Mouse (Mus musculus) myocyte (in vitro differentiated cells): ENCODE measurements around the gene Mlf1. TPM values are rescaled to one million over a fixed set of nuclear protein-coding genes. Genes with fewer than 3 reads are reported as not detected.

Experiments used
- H3K27me3 ChIP-seq: one replicate; pipeline ENCODE4 v1.6.1; 2011; ENCODE audit not compliant: control insufficient read depth, insufficient read depth, insufficient read length
- H3K36me3 ChIP-seq: one replicate; pipeline ENCODE4 v1.6.1; 2011; ENCODE audit not compliant: control insufficient read depth, insufficient read depth
- H3K4me2 ChIP-seq: one replicate; pipeline ENCODE4 v1.6.1; 2011; ENCODE audit warnings: low read depth, control low read depth
- H3K4me3 ChIP-seq: one replicate; pipeline ENCODE4 v1.5.1; 2011; ENCODE audit warnings: mild to moderate bottlenecking, control low read depth, moderate library complexity
- H3K79me2 ChIP-seq: one replicate; pipeline ENCODE4 v1.6.1; 2011; ENCODE audit not compliant: control insufficient read depth, insufficient read depth
- H3ac ChIP-seq: one replicate; pipeline ENCODE4 v1.6.1; 2011; ENCODE audit not compliant: control insufficient read depth, insufficient read length
- CEBPB ChIP-seq: IDR thresholded peaks from 2 replicates; pipeline ENCODE4 v1.6.1; 2011; ENCODE audit warnings: mild to moderate bottlenecking, moderate library complexity; ENCODE audit not compliant: poor library complexity, insufficient read depth, severe bottlenecking
- E2F4 ChIP-seq: IDR thresholded peaks from one replicate; pipeline ENCODE4 v1.6.1; 2011; ENCODE audit warnings: mild to moderate bottlenecking, control low read depth, moderate library complexity; ENCODE audit not compliant: insufficient read depth
- MAX ChIP-seq: IDR thresholded peaks from one replicate; pipeline ENCODE4 v1.6.1; 2011; ENCODE audit warnings: low read depth, mild to moderate bottlenecking, control low read depth
- MYOD1 ChIP-seq, 3 experiments: IDR thresholded peaks; one replicate each; pipeline ENCODE4 v1.6.1; 2011; ENCODE audit warnings: control low read depth in 2 of 3, low read depth in 2 of 3, mild to moderate bottlenecking in 2 of 3, moderate library complexity in 1 of 3; ENCODE audit not compliant: insufficient read length in 2 of 3, control insufficient read depth in 1 of 3
- MYOG ChIP-seq, 3 experiments: IDR thresholded peaks; one replicate each; pipeline ENCODE4 v1.6.1; 2011; ENCODE audit warnings: control low read depth in 2 of 3, low read depth in 2 of 3, mild to moderate bottlenecking in 2 of 3; ENCODE audit not compliant: insufficient read length in 2 of 3, control insufficient read depth in 1 of 3, insufficient read depth in 1 of 3
- POLR2A ChIP-seq: IDR thresholded peaks from one replicate; pipeline ENCODE4 v1.6.1; 2011; ENCODE audit warnings: low read depth, mild to moderate bottlenecking, control low read depth, moderate library complexity; ENCODE audit not compliant: insufficient read length
- POLR2AphosphoS2 ChIP-seq: IDR thresholded peaks from one replicate; pipeline ENCODE4 v1.6.1; 2011; ENCODE audit warnings: low read depth, control low read depth; ENCODE audit not compliant: insufficient read length
- REST ChIP-seq: IDR thresholded peaks from one replicate; pipeline ENCODE4 v1.6.1; 2011; ENCODE audit warnings: mild to moderate bottlenecking, control low read depth, moderate library complexity; ENCODE audit not compliant: insufficient read depth, insufficient read length
- SRF ChIP-seq: IDR thresholded peaks from one replicate; pipeline ENCODE4 v1.6.1; 2011; ENCODE audit warnings: low read depth; ENCODE audit not compliant: control insufficient read depth, insufficient read length
- TCF12 ChIP-seq: IDR thresholded peaks from one replicate; pipeline ENCODE4 v1.6.1; 2011; ENCODE audit warnings: mild to moderate bottlenecking, control low read depth; ENCODE audit not compliant: poor library complexity, insufficient read depth, severe bottlenecking
- TCF3 ChIP-seq: IDR thresholded peaks from one replicate; pipeline ENCODE4 v1.6.1; 2011; ENCODE audit warnings: low read depth, control low read depth; ENCODE audit not compliant: insufficient read length
- USF1 ChIP-seq: IDR thresholded peaks from one replicate; pipeline ENCODE4 v1.6.1; 2011; ENCODE audit warnings: low read depth, mild to moderate bottlenecking, control low read depth, moderate library complexity
- polyA plus RNA-seq: library from polyadenylated mRNA; unstranded; fragments of >200 nt; fragmentation: generic; extraction: Trizol; gene quantifications from one replicate; pipeline ENCODE4 v1.2.1, GENCODE M21; 2012; ENCODE audit warnings: missing spikeins

Mlf1 gene
- polyA plus RNA-seq, 1 experiment = 1.7 TPM

- peaks cover 5% of the 10 kb centered on the region for H3K36me3 ChIP-seq
- H3ac ChIP-seq = peak within 1 kb of the TSS; percentile 19
- peaks cover 13% of the 10 kb centered on the region for H3K79me2 ChIP-seq
- H3K4me3 ChIP-seq = peak within 1 kb of the TSS; percentile 78
- H3K4me2 ChIP-seq = peak within 1 kb of the TSS; percentile 95
- no peaks in the 10 kb centered on the region for H3K27me3 ChIP-seq
- TF ChIP-seq REST = no peak
- TF ChIP-seq TCF3 = no peak
- TF ChIP-seq TCF12 = no peak
- TF ChIP-seq E2F4 = peak; percentile 45
- peak; percentile 31 for TF ChIP-seq MAX
- TF ChIP-seq SRF = no peak
- peak in 1 of 3 experiments; percentile 21 for TF ChIP-seq MYOG (IDR thresholded peaks at IDR 0.05; ENCODE audit: control insufficient read depth in 1 of 3, insufficient read depth in 1 of 3, insufficient read length in 2 of 3, low read depth in 2 of 3)
- TF ChIP-seq USF1 = peak; percentile 9
- TF ChIP-seq MYOD1 (IDR thresholded peaks at IDR 0.05; ENCODE audit: control insufficient read depth in 1 of 3, insufficient read length in 2 of 3, low read depth in 2 of 3) = no peak
- peak; percentile 70 for TF ChIP-seq POLR2A
- peak; percentile 58 for TF ChIP-seq POLR2AphosphoS2
Measured at GRCm38 (mm10) chr3:67429999-67430380, 56.1 kb downstream of the Mlf1 start, which contains the start of gene Gfm1. Gene Gfm1, plus strand, starts transcription at chr3:67430096.

DNA sequence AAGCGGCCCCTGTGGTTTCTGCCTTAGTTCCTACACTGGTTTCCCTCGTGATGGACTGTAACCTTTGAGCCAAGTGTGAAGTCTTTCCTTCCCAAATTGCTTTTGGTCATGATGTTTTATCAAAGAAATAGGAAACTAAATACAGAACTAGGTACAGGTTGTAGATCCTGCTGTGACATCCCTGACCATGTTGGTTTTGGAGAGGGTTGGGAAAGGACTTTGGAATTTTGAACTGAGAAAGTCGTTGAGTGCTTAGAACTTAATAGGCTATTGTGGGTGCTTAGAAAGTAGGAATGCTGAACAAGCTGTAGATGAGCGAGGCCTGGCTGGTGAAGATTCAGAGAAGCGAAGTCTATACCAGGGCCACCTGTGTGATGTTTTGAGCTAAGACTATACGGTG is 60.1 kb downstream of the Mlf1 start:
- no peak overlapping the region for H3K4me3 ChIP-seq
- peaks cover 23% of the 10 kb centered on the region for H3K36me3 ChIP-seq
- no peak overlapping the region for H3K4me2 ChIP-seq
- peaks cover 13% of the 10 kb centered on the region for H3K79me2 ChIP-seq
- H3ac ChIP-seq = no peak overlapping the region
- H3K27me3 ChIP-seq = no peaks in the 10 kb centered on the region
- TF ChIP-seq MYOG (IDR thresholded peaks at IDR 0.05; ENCODE audit: control insufficient read depth in 1 of 3, insufficient read depth in 1 of 3, insufficient read length in 2 of 3, low read depth in 2 of 3) = no peak
- no peak for TF ChIP-seq POLR2AphosphoS2
- TF ChIP-seq POLR2A = no peak

- no peak for TF ChIP-seq POLR2A
- TF ChIP-seq MYOG (IDR thresholded peaks at IDR 0.05; ENCODE audit: control insufficient read depth in 1 of 3, insufficient read depth in 1 of 3, insufficient read length in 2 of 3, low read depth in 2 of 3) = no peak
- TF ChIP-seq TCF12 = no peak
- no peak for TF ChIP-seq SRF
- TF ChIP-seq MAX = no peak
- TF ChIP-seq POLR2AphosphoS2 = no peak
- no peak for TF ChIP-seq CEBPB
- Histone ChIP-seq H3K4me2 (no peak overlapping the region), H3ac (no peak overlapping the region), H3K36me3 (peaks cover 36% of the 10 kb centered on the region), H3K79me2 (no peaks in the 10 kb centered on the region), H3K27me3 (no peaks in the 10 kb centered on the region), H3K4me3 (no peak overlapping the region)
Measured at GRCm38 (mm10) chr3:67447143-67447542, 73.2 kb downstream of the Mlf1 start.

Other genes starting within 250 kb of the Mlf1 start
- not detected for gene Gm17402, start 1.1 kb downstream of the Mlf1 start, polyA plus RNA-seq
- gene Gfm1, start 56.0 kb downstream of the Mlf1 start, polyA plus RNA-seq = 42.1 TPM
- 14.5 TPM for gene Lxn, start 89.8 kb downstream of the Mlf1 start, polyA plus RNA-seq
- not detected for gene Rarres1, start 141.4 kb downstream of the Mlf1 start, polyA plus RNA-seq
- 44.4 TPM for gene Mfsd1, start 208.6 kb downstream of the Mlf1 start, polyA plus RNA-seq